Mouse (Mus musculus) kidney, postnatal 36 days (tissue): Measurements from ENCODE around the gene Syne3.

ENCODE experiments used
- DNase-seq, 2 experiments: peaks; one replicate each; pipeline ENCODE4 v3.0.0; 2021 to 2022; ENCODE audit warnings: mixed read lengths in 2 of 2

Syne3 gene

GRCm38 (mm10) chr12:104917927-104918326 is 91.7 kb downstream of the Syne3 start:
- no peak for DNase-seq

- DNase-seq: no peak
Observed at GRCm38 (mm10) chr12:104917297-104917696, 92.3 kb downstream of the Syne3 start.

- DNase-seq: no peak
Observed at GRCm38 (mm10) chr12:104916776-104917175, 92.8 kb downstream of the Syne3 start.

GRCm38 (mm10) chr12:104915681-104916080 is 93.9 kb downstream of the Syne3 start:
- DNase-seq: no peak

GRCm38 (mm10) chr12:104912990-104913389 is 96.6 kb downstream of the Syne3 start:
- no peak for DNase-seq

- peak in 1 of 2 experiments; percentile 37 for DNase-seq
Observed at GRCm38 (mm10) chr12:104912281-104912933, 97.2 kb downstream of the Syne3 start.

- DNase-seq: no peak
Observed at GRCm38 (mm10) chr12:104909750-104910149, 99.9 kb downstream of the Syne3 start.

GRCm38 (mm10) chr12:104908986-104909385 is 100.6 kb downstream of the Syne3 start:
- DNase-seq: no peak

GRCm38 (mm10) chr12:104908024-104908781 is 101.4 kb downstream of the Syne3 start:
- no peak for DNase-seq

- DNase-seq: no peak
Observed at GRCm38 (mm10) chr12:104907133-104907532, 102.5 kb downstream of the Syne3 start.

- peak in 1 of 2 experiments; percentile 37 for DNase-seq
Observed at GRCm38 (mm10) chr12:104904138-104904537, 105.5 kb downstream of the Syne3 start.

GRCm38 (mm10) chr12:104902392-104903053 is 107.1 kb downstream of the Syne3 start:
- no peak for DNase-seq

- no peak for DNase-seq
Observed at GRCm38 (mm10) chr12:104901320-104901719, 108.3 kb downstream of the Syne3 start.

- peak; percentile 26 to 42 for DNase-seq
Observed at GRCm38 (mm10) chr12:104899835-104900234, 109.8 kb downstream of the Syne3 start.

GRCm38 (mm10) chr12:104899161-104899560 is 110.4 kb downstream of the Syne3 start:
- peak; percentile 23 to 43 for DNase-seq

GRCm38 (mm10) chr12:104898718-104899117 is 110.9 kb downstream of the Syne3 start:
- peak; percentile 66 to 78 for DNase-seq

- DNase-seq: peak; percentile 66 to 79
Observed at GRCm38 (mm10) chr12:104897051-104897618, 112.5 kb downstream of the Syne3 start.

- DNase-seq: peak; percentile 81 to 90
Observed at GRCm38 (mm10) chr12:104896640-104897039, 113.0 kb downstream of the Syne3 start.

- DNase-seq: no peak
Observed at GRCm38 (mm10) chr12:104892245-104892644, 117.4 kb downstream of the Syne3 start.

- no peak for DNase-seq
Observed at GRCm38 (mm10) chr12:104890066-104890465, 119.5 kb downstream of the Syne3 start.

- DNase-seq: no peak
Observed at GRCm38 (mm10) chr12:104886104-104886503, 123.5 kb downstream of the Syne3 start.

GRCm38 (mm10) chr12:104882533-104882932 is 127.1 kb downstream of the Syne3 start:
- DNase-seq: peak in 1 of 2 experiments; percentile 37

- DNase-seq: no peak
Observed at GRCm38 (mm10) chr12:104882061-104882460, 127.5 kb downstream of the Syne3 start.
